Mouse (Mus musculus): ENCODE results near the gene Igsf3. TPM values are rescaled to one million over a fixed set of nuclear protein-coding genes. Genes with fewer than 3 reads are reported as not detected.

The Igsf3 gene
- polyA plus RNA-seq, 1 experiment from 2014 or later = 98.6 TPM

GRCm38 (mm10) chr3:101386430-101387016 is 9.6 kb downstream of the Igsf3 start:
- no peak for ATAC-seq
- Histone ChIP-seq H3K4me1 (replicated peaks; ENCODE audit: control insufficient read depth, insufficient read depth, low read length) (peaks cover 53% of the 10 kb centered on the region), H3K27me3 (replicated peaks; ENCODE audit: control insufficient read depth, insufficient read depth, low read length) (no peaks in the 10 kb centered on the region), H3K4me3 (replicated peaks; ENCODE audit: low read length) (no peak overlapping the region), H3K36me3 (ENCODE audit: control insufficient read depth, insufficient read depth) (no peaks in the 10 kb centered on the region), H3K9me3 (ENCODE audit: control insufficient read depth, low read length) (no peaks in the 10 kb centered on the region), H3K9ac (replicated peaks; ENCODE audit: low read depth, low read length) (no peak overlapping the region), H3K4me2 (ENCODE audit: low read length) (no peak overlapping the region), H3K27ac (ENCODE audit: low read length) (no peak overlapping the region)
- WGBS = 72% methylated on average over 8 of the region's 8 CpGs

DNA sequence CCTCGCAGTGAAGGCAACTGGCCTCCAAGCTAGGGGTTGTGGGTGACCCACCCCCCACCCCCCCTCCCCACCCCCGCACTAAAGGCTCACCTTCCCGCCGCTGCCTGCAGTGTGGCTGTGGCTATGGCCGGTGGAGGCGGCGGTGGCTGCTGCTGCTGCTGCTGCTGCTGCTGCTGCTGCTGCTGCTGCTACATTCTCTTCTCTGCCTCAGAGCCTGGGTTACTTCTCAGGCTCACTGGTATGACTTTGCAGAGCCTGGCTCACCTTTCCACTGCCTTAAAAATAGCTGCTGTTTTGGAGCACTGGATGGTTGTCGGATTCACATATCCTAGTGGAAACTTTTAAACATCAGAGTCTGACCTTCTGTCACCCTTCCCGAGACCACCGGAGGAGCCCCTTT is 11.0 kb downstream of the Igsf3 start:
- Histone ChIP-seq H3K4me2 (ENCODE audit: low read length) (no peak overlapping the region), H3K9ac (replicated peaks; ENCODE audit: low read depth, low read length) (no peak overlapping the region), H3K4me1 (replicated peaks; ENCODE audit: control insufficient read depth, insufficient read depth, low read length) (peaks cover 46% of the 10 kb centered on the region)

GRCm38 (mm10) chr3:101389566-101389965 is 12.7 kb downstream of the Igsf3 start:
- Histone ChIP-seq H3K9ac (replicated peaks; ENCODE audit: low read depth, low read length) (no peak overlapping the region), H3K9me3 (ENCODE audit: control insufficient read depth, low read length) (no peaks in the 10 kb centered on the region), H3K27ac (ENCODE audit: low read length) (no peak overlapping the region), H3K4me2 (ENCODE audit: low read length) (no peak overlapping the region), H3K4me3 (replicated peaks; ENCODE audit: low read length) (no peak overlapping the region), H3K4me1 (replicated peaks; ENCODE audit: control insufficient read depth, insufficient read depth, low read length) (peaks cover 49% of the 10 kb centered on the region), H3K27me3 (replicated peaks; ENCODE audit: control insufficient read depth, insufficient read depth, low read length) (no peaks in the 10 kb centered on the region), H3K36me3 (ENCODE audit: control insufficient read depth, insufficient read depth) (no peaks in the 10 kb centered on the region)
- no peak for ATAC-seq
- WGBS = 86% methylated on average over 3 of the region's 3 CpGs

More for the DNA sequence above, 11.0 kb downstream of the Igsf3 start:
- ATAC-seq = no peak
- Histone ChIP-seq H3K36me3 (ENCODE audit: control insufficient read depth, insufficient read depth) (no peaks in the 10 kb centered on the region), H3K27me3 (replicated peaks; ENCODE audit: control insufficient read depth, insufficient read depth, low read length) (no peaks in the 10 kb centered on the region), H3K27ac (ENCODE audit: low read length) (no peak overlapping the region), H3K4me3 (replicated peaks; ENCODE audit: low read length) (no peak overlapping the region), H3K9me3 (ENCODE audit: control insufficient read depth, low read length) (no peaks in the 10 kb centered on the region)
- WGBS = 21% methylated on average over 8 of the region's 10 CpGs

GRCm38 (mm10) chr3:101390472-101390871 is 13.6 kb downstream of the Igsf3 start:
- H3K27ac ChIP-seq (ENCODE audit: low read length) = no peak overlapping the region
- H3K9me3 ChIP-seq (ENCODE audit: control insufficient read depth, low read length) = no peaks in the 10 kb centered on the region
- H3K4me3 ChIP-seq (replicated peaks; ENCODE audit: low read length) = no peak overlapping the region
- no peaks in the 10 kb centered on the region for H3K36me3 ChIP-seq (ENCODE audit: control insufficient read depth, insufficient read depth)
- no peaks in the 10 kb centered on the region for H3K27me3 ChIP-seq (replicated peaks; ENCODE audit: control insufficient read depth, insufficient read depth, low read length)
- no peak for ATAC-seq
- H3K9ac ChIP-seq (replicated peaks; ENCODE audit: low read depth, low read length) = 0 out of 2 replicates have a peak overlapping the region, but pooled peaks have one; percentile 19
- no peak overlapping the region for H3K4me2 ChIP-seq (ENCODE audit: low read length)
- peaks cover 52% of the 10 kb centered on the region for H3K4me1 ChIP-seq (replicated peaks; ENCODE audit: control insufficient read depth, insufficient read depth, low read length)
- WGBS = 21% methylated on average over 9 of the region's 9 CpGs

GRCm38 (mm10) chr3:101391991-101392390 is 15.1 kb downstream of the Igsf3 start:
- H3K4me1 ChIP-seq (replicated peaks; ENCODE audit: control insufficient read depth, insufficient read depth, low read length) = peaks cover 65% of the 10 kb centered on the region
- no peaks in the 10 kb centered on the region for H3K36me3 ChIP-seq (ENCODE audit: control insufficient read depth, insufficient read depth)
- H3K9ac ChIP-seq (replicated peaks; ENCODE audit: low read depth, low read length) = no peak overlapping the region
- no peaks in the 10 kb centered on the region for H3K27me3 ChIP-seq (replicated peaks; ENCODE audit: control insufficient read depth, insufficient read depth, low read length)
- no peak overlapping the region for H3K27ac ChIP-seq (ENCODE audit: low read length)
- 94% methylated on average over 6 of the region's 6 CpGs for WGBS
- H3K4me3 ChIP-seq (replicated peaks; ENCODE audit: low read length) = no peak overlapping the region
- H3K4me2 ChIP-seq (ENCODE audit: low read length) = no peak overlapping the region
- no peak for ATAC-seq
- no peaks in the 10 kb centered on the region for H3K9me3 ChIP-seq (ENCODE audit: control insufficient read depth, low read length)

- H3K27me3 ChIP-seq (replicated peaks; ENCODE audit: control insufficient read depth, insufficient read depth, low read length) = no peaks in the 10 kb centered on the region
- no peak overlapping the region for H3K4me2 ChIP-seq (ENCODE audit: low read length)
- WGBS = 81% methylated on average over 6 of the region's 6 CpGs
- no peak overlapping the region for H3K27ac ChIP-seq (ENCODE audit: low read length)
- H3K4me1 ChIP-seq (replicated peaks; ENCODE audit: control insufficient read depth, insufficient read depth, low read length) = peaks cover 71% of the 10 kb centered on the region
- H3K9ac ChIP-seq (replicated peaks; ENCODE audit: low read depth, low read length) = no peak overlapping the region
- H3K4me3 ChIP-seq (replicated peaks; ENCODE audit: low read length) = no peak overlapping the region
- ATAC-seq = no peak
- H3K36me3 ChIP-seq (ENCODE audit: control insufficient read depth, insufficient read depth) = no peaks in the 10 kb centered on the region
- H3K9me3 ChIP-seq (ENCODE audit: control insufficient read depth, low read length) = no peaks in the 10 kb centered on the region
Observed at GRCm38 (mm10) chr3:101393103-101393644, 16.3 kb downstream of the Igsf3 start.

- ATAC-seq = no peak
- Histone ChIP-seq H3K9me3 (ENCODE audit: control insufficient read depth, low read length) (no peaks in the 10 kb centered on the region), H3K9ac (replicated peaks; ENCODE audit: low read depth, low read length) (no peak overlapping the region), H3K36me3 (ENCODE audit: control insufficient read depth, insufficient read depth) (no peaks in the 10 kb centered on the region), H3K4me1 (replicated peaks; ENCODE audit: control insufficient read depth, insufficient read depth, low read length) (peaks cover 75% of the 10 kb centered on the region), H3K4me2 (ENCODE audit: low read length) (no peak overlapping the region), H3K27ac (ENCODE audit: low read length) (no peak overlapping the region), H3K4me3 (replicated peaks; ENCODE audit: low read length) (no peak overlapping the region), H3K27me3 (replicated peaks; ENCODE audit: control insufficient read depth, insufficient read depth, low read length) (no peaks in the 10 kb centered on the region)
- 69% methylated on average over 19 of the region's 19 CpGs for WGBS
Observed at GRCm38 (mm10) chr3:101393659-101394539, 17.0 kb downstream of the Igsf3 start.

GRCm38 (mm10) chr3:101395341-101395740 is 18.5 kb downstream of the Igsf3 start:
- Histone ChIP-seq H3K4me3 (replicated peaks; ENCODE audit: low read length) (no peak overlapping the region), H3K9me3 (ENCODE audit: control insufficient read depth, low read length) (no peaks in the 10 kb centered on the region), H3K9ac (replicated peaks; ENCODE audit: low read depth, low read length) (no peak overlapping the region; the same call in 1 of the 2 replicates), H3K27me3 (replicated peaks; ENCODE audit: control insufficient read depth, insufficient read depth, low read length) (no peaks in the 10 kb centered on the region), H3K27ac (ENCODE audit: low read length) (no peak overlapping the region), H3K36me3 (ENCODE audit: control insufficient read depth, insufficient read depth) (no peaks in the 10 kb centered on the region), H3K4me1 (replicated peaks; ENCODE audit: control insufficient read depth, insufficient read depth, low read length) (peaks cover 71% of the 10 kb centered on the region), H3K4me2 (ENCODE audit: low read length) (no peak overlapping the region)
- ATAC-seq = no peak
- 52% methylated on average over 5 of the region's 5 CpGs for WGBS

DNA sequence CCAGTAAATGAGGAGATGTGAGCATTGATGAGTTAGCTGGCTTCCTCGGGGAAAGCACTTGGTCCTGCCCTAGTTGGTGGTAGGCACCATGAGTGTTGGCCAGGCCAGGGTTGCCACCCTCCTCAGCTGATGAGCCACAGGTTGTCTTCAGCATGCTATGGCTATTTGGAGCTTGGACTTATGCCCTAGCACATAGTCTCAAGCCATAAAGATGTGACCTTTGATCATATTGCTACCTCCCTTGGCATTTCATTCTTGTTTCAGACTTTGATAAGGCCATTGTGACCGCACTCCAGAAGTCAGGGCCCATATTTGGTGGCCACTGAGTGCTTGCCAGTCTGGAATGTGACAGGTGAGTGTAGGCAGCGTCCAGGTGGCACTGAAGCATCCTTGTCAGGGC is 19.2 kb downstream of the Igsf3 start:
- H3K4me3 ChIP-seq (replicated peaks; ENCODE audit: low read length) = no peak overlapping the region
- no peak overlapping the region for H3K9ac ChIP-seq (replicated peaks; ENCODE audit: low read depth, low read length)
- H3K27me3 ChIP-seq (replicated peaks; ENCODE audit: control insufficient read depth, insufficient read depth, low read length) = no peaks in the 10 kb centered on the region
- 91% methylated on average over 3 of the region's 3 CpGs for WGBS
- no peak overlapping the region for H3K4me2 ChIP-seq (ENCODE audit: low read length)
- H3K27ac ChIP-seq (ENCODE audit: low read length) = no peak overlapping the region
- H3K4me1 ChIP-seq (replicated peaks; ENCODE audit: control insufficient read depth, insufficient read depth, low read length) = peaks cover 64% of the 10 kb centered on the region
- H3K9me3 ChIP-seq (ENCODE audit: control insufficient read depth, low read length) = no peaks in the 10 kb centered on the region
- no peaks in the 10 kb centered on the region for H3K36me3 ChIP-seq (ENCODE audit: control insufficient read depth, insufficient read depth)
- no peak for ATAC-seq

Measured in forebrain, embryonic 16.5 days (tissue).